Mouse (Mus musculus): Measurements from ENCODE around the gene St5.

The St5 gene

GRCm38 (mm10) chr7:109702721-109703120 lies 684 bp downstream of the St5 start:
- DNase-seq (ENCODE audit: low spot score in 2 of 2), result no peak

GRCm38 (mm10) chr7:109700213-109700612 lies 3.2 kb downstream of the St5 start:
- no peak for DNase-seq (ENCODE audit: low spot score in 2 of 2)

GRCm38 (mm10) chr7:109695339-109695726 lies 8.1 kb downstream of the St5 start:
- DNase-seq (ENCODE audit: low spot score in 2 of 2), result no peak

- DNase-seq (ENCODE audit: low spot score in 2 of 2), result no peak
These were observed 8.6 kb downstream of the St5 start for GRCm38 (mm10) chr7:109694576-109695338.

- no peak for DNase-seq (ENCODE audit: low spot score in 2 of 2)
These were observed 12.4 kb downstream of the St5 start for GRCm38 (mm10) chr7:109690961-109691360.

GRCm38 (mm10) chr7:109690101-109690500 lies 13.3 kb downstream of the St5 start:
- DNase-seq (ENCODE audit: low spot score in 2 of 2), result no peak

GRCm38 (mm10) chr7:109686585-109687128 lies 16.7 kb downstream of the St5 start:
- peak in 1 of 2 experiments; percentile 11 for DNase-seq (ENCODE audit: low spot score in 2 of 2)

- DNase-seq (ENCODE audit: low spot score in 2 of 2), result no peak
These were observed 22.5 kb downstream of the St5 start for GRCm38 (mm10) chr7:109680879-109681278.

GRCm38 (mm10) chr7:109680284-109680683 lies 23.1 kb downstream of the St5 start:
- no peak for DNase-seq (ENCODE audit: low spot score in 2 of 2)

GRCm38 (mm10) chr7:109674944-109675628 lies 28.3 kb downstream of the St5 start:
- DNase-seq (ENCODE audit: low spot score in 2 of 2), result no peak

- peak; percentile 50 to 58 for DNase-seq (ENCODE audit: low spot score in 2 of 2)
These were observed 31.6 kb downstream of the St5 start for GRCm38 (mm10) chr7:109671581-109672471.

GRCm38 (mm10) chr7:109669426-109670170 lies 33.8 kb downstream of the St5 start:
- DNase-seq (ENCODE audit: low spot score in 2 of 2), result no peak

- DNase-seq (ENCODE audit: low spot score in 2 of 2), result no peak
These were observed 36.7 kb downstream of the St5 start for GRCm38 (mm10) chr7:109666664-109667063.

- no peak for DNase-seq (ENCODE audit: low spot score in 2 of 2)
These were observed 40.8 kb downstream of the St5 start for GRCm38 (mm10) chr7:109662626-109663025.

- DNase-seq (ENCODE audit: low spot score in 2 of 2), result no peak
These were observed 44.1 kb downstream of the St5 start for GRCm38 (mm10) chr7:109659278-109659677.

GRCm38 (mm10) chr7:109657884-109658283 lies 45.5 kb downstream of the St5 start:
- DNase-seq (ENCODE audit: low spot score in 2 of 2), result no peak

- no peak for DNase-seq (ENCODE audit: low spot score in 2 of 2)
These were observed 48.5 kb downstream of the St5 start for GRCm38 (mm10) chr7:109654871-109655270.

- no peak for DNase-seq (ENCODE audit: low spot score in 2 of 2)
These were observed 54.4 kb downstream of the St5 start for GRCm38 (mm10) chr7:109648812-109649594.

- no peak for DNase-seq (ENCODE audit: low spot score in 2 of 2)
These were observed 56.8 kb downstream of the St5 start for GRCm38 (mm10) chr7:109646574-109646973.

GRCm38 (mm10) chr7:109643305-109643994 lies 60.0 kb downstream of the St5 start:
- no peak for DNase-seq (ENCODE audit: low spot score in 2 of 2)

All from urinary bladder, adult 18-20 months (tissue).